Mouse (Mus musculus) lung, postnatal 4 days (tissue): Measurements from ENCODE around the gene Tmem45b.

ENCODE experiments used
- DNase-seq, 2 experiments: peaks; one replicate each; pipeline ENCODE4 v3.0.0; 2021

Gene Tmem45b

GRCm38 (mm10) chr9:31400441-31400840 is 63.8 kb downstream of the Tmem45b start:
- peak; percentile 61 to 80 for DNase-seq

- no peak for DNase-seq
Observed at GRCm38 (mm10) chr9:31387206-31387605, 77.1 kb downstream of the Tmem45b start.

- no peak for DNase-seq
Observed at GRCm38 (mm10) chr9:31386368-31387180, 77.7 kb downstream of the Tmem45b start.

- DNase-seq: peak; percentile 96 to 97
Observed at GRCm38 (mm10) chr9:31385947-31386354, 78.3 kb downstream of the Tmem45b start, which contains the start of gene Nfrkb. Gene Nfrkb (plus strand): TSS chr9:31386192.

GRCm38 (mm10) chr9:31385500-31385869 is 78.8 kb downstream of the Tmem45b start:
- peak in 1 of 2 experiments; percentile 7 for DNase-seq

GRCm38 (mm10) chr9:31384786-31385499 is 79.3 kb downstream of the Tmem45b start:
- no peak for DNase-seq

- no peak for DNase-seq
Observed at GRCm38 (mm10) chr9:31376661-31377060, 87.6 kb downstream of the Tmem45b start.
